Mouse (Mus musculus) embryonic facial prominence, embryonic 13.5 days (tissue): Measurements from ENCODE around the gene Olfr704. TPM values are rescaled to one million over a fixed set of nuclear protein-coding genes. Genes with fewer than 3 reads are reported as not detected.

ENCODE experiments used
- polyA plus RNA-seq: library from polyadenylated mRNA; unstranded; fragments of >200 nt; fragmentation: Nextera tagmentation; extraction: Ambion mirVana; gene quantifications from 2 replicates; pipeline ENCODE4 v1.2.1, GENCODE M21; 2015

Gene Olfr704
- polyA plus RNA-seq, 1 experiment from 2014 or later: not detected

Other genes starting within 250 kb of the Olfr704 start
- gene Olfr693, start 182.6 kb upstream of the Olfr704 start, polyA plus RNA-seq: not detected in 2 replicates
- gene Olfr694, start 171.4 kb upstream of the Olfr704 start, polyA plus RNA-seq: not detected in 2 replicates
- not detected in 2 replicates for gene Olfr695, start 146.8 kb upstream of the Olfr704 start, polyA plus RNA-seq
- not detected in 2 replicates for gene Olfr697, start 120.7 kb upstream of the Olfr704 start, polyA plus RNA-seq
- gene Olfr698, start 107.8 kb upstream of the Olfr704 start, polyA plus RNA-seq: not detected in 2 replicates
- gene Olfr699, start 70.0 kb upstream of the Olfr704 start, polyA plus RNA-seq: not detected in 2 replicates
- gene Olfr700, start 54.4 kb upstream of the Olfr704 start, polyA plus RNA-seq: not detected in 2 replicates
- gene Olfr701, start 49.1 kb upstream of the Olfr704 start, polyA plus RNA-seq: not detected in 2 replicates
- gene Olfr702, start 29.3 kb upstream of the Olfr704 start, polyA plus RNA-seq: not detected in 2 replicates
- not detected in 2 replicates for gene Olfr703, start 19.8 kb upstream of the Olfr704 start, polyA plus RNA-seq
- not detected in 2 replicates for gene Olfr705, start 13.7 kb downstream of the Olfr704 start, polyA plus RNA-seq
- gene Olfr706, start 25.0 kb downstream of the Olfr704 start, polyA plus RNA-seq: not detected in 2 replicates
- not detected in 2 replicates for gene Olfr707, start 38.1 kb downstream of the Olfr704 start, polyA plus RNA-seq
- not detected in 2 replicates for gene Olfr1532-ps1, start 44.8 kb downstream of the Olfr704 start, polyA plus RNA-seq
- not detected in 2 replicates for gene Olfr709-ps1, start 69.0 kb downstream of the Olfr704 start, polyA plus RNA-seq
- not detected in 2 replicates for gene Olfr710, start 85.1 kb downstream of the Olfr704 start, polyA plus RNA-seq
- not detected in 2 replicates for gene Olfr6, start 100.8 kb downstream of the Olfr704 start, polyA plus RNA-seq
- gene Olfr711, start 112.3 kb downstream of the Olfr704 start, polyA plus RNA-seq: not detected in 2 replicates
- not detected in 2 replicates for gene Olfr2, start 142.9 kb downstream of the Olfr704 start, polyA plus RNA-seq
- not detected in 2 replicates for gene Olfr713, start 168.0 kb downstream of the Olfr704 start, polyA plus RNA-seq
- gene Olfr714, start 207.8 kb downstream of the Olfr704 start, polyA plus RNA-seq: not detected in 2 replicates
- gene Olfr17, start 230.0 kb downstream of the Olfr704 start, polyA plus RNA-seq: not detected in 2 replicates
- gene Olfr715b, start 247.2 kb downstream of the Olfr704 start, polyA plus RNA-seq: not detected in 2 replicates